Mouse (Mus musculus): ENCODE measurements around the gene Snrpb.
A peak's percentile ranks its signal among the peaks of the same experiment; 100 is the strongest.

Gene Snrpb

DNA sequence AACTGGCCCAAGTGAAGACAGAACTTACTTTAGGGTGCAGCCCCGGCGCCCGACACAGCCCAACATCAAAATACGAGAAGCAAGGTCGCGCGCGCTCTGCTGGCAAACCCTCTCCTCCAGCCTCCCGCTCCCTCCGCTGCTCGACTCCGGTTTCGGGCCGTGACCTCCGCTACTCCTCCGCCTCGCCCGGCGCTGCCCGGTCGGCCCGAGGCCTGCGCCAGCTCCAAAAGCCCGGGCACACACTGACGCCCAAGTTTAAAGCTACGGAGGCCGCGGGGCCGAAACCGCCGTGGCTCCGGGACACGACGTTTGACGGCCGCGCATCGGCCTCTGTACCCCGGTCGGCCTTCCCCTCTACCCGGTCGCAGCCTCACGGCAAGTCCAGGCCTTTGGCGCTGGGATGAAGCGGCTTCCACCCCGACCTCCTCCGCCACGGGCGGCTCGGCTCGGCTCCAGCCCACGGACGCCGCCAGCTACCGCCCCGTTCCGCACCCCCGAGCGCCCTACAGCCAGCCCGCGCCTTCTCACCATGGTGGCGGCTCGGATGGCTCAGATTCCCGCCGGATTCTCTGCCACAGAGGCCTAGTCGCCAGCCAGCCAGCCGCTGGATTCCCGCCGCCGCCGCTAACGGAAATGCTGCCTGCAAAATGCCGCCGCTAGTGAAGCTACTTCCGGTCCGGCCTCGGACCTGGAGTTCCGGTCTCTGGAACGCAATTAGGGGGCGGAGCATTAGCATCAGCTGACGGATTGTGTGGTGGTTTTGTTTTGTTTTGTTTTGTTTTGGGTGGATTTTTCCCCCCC lies at the start of gene Snrpb:
Gene Snrpb (minus strand): TSS at position 698 of the 801 bp plus-strand sequence.
- peak; percentile 97 for DNase-seq

- DNase-seq, result no peak
Observed at GRCm38 (mm10) chr2:130211581-130211980, 32.4 kb upstream of the Snrpb start.

- DNase-seq, result no peak
Observed at GRCm38 (mm10) chr2:130209636-130210035, 30.4 kb upstream of the Snrpb start.

DNA sequence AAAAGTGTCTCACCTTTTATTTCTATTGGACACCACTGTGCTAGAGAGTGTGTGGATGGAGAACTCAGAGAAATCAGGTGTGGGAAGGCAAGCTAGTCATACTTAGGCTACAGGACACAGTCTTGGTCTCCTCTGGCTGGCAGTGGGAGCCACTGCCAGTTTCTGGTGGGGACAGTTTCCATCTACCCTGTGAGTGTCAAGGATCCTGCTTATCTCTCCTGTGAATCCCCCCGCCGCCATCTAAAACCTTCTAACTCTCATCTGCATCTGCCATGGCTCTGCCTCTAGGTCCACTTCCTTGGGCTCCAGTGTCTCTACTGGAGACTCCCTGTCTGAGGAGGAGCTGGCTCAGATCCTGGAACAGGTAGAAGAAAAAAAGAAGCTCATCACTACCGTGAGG lies 28.8 kb upstream of the Snrpb start:
- no peak for DNase-seq

- DNase-seq, result no peak
Observed at GRCm38 (mm10) chr2:130207376-130207775, 28.2 kb upstream of the Snrpb start.

DNA sequence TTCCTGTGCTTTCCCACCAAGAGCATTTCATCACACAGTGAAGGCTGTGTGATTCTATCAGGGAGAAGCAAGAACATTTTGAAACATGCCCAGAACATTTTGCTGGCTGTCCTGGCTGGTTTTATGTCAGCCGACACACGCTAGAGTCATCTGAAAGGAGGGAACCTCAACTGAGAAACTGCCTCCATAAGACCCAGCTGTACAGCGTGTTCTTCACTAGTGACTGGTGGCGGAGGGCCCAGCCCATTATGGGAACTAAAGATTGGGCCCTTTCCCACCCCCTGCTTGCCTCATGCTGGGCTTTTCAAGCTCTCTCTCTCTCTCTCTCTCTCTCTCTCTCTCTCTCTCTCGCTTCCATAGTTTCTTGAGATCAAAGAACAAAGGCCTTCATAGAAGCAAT lies 21.8 kb upstream of the Snrpb start:
- DNase-seq, result no peak

- no peak for DNase-seq
Observed at GRCm38 (mm10) chr2:130194894-130195293, 15.7 kb upstream of the Snrpb start, which contains the start of gene Tmc2. TSS of gene Tmc2 (plus strand) at chr2:130195194.

- no peak for DNase-seq
Observed at GRCm38 (mm10) chr2:130188391-130188790, 9.2 kb upstream of the Snrpb start.

DNA sequence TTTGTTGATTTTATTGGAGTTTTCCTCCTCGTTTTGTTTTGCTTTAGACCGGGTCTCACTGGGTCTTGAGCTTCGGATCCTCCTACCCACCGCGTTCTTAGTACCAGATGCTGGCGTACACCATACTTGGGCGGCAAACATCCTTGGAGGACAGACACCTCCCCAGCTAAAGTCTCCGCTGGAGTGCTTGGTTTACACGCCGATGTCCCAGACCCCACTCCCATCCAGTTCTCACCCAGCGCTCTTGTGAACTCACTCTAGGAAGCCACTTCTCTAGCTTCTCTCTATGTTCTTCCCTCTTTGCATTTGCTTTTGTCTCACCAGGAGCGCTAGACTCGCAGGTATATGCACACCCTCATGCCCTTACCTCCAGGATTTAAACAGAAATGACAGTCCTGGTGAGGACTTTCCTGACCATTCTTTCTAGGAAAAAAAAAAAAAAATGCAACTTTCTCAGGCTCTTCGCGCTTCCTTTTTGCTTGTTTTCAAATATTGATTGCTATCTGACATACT lies 360 bp upstream of the Snrpb start:
- DNase-seq, result no peak

DNA sequence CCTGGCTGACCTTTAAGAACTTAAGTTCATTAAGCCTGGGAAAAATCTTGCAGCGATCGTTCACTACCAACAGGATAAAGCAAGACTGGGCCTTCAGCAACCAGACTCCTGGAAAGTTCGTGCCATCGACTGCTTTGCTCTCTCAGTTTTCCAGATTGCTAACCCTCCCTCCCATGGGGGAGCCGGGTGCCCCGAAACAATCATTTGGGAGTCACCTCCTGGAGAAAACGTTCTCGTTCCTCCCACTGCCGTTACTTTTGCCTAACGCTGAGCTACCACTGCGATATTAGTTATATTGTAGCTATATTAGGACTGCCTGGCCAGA lies 860 bp downstream of the Snrpb start:
- DNase-seq, result peak; percentile 23

GRCm38 (mm10) chr2:130176820-130177219 lies 2.4 kb downstream of the Snrpb start:
- DNase-seq, result no peak

DNA sequence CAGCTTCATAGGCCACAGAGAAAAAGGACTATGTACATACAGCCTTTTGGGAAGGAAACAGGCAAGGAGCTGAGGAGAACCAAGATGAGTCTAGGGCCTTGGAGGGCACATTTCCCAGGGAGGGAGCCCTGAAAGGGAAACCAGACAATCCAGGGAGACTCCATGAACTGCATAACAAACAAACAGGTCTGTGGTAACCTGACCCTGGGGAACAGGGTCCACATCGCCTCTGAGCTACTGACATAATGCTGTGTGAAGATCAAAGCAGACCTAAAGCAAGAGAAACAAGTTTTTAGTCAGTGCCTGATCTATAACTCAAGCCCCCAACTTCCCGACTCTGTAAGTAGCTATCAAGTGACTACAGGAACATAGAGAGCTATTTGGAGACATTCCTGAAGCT lies 7.5 kb downstream of the Snrpb start:
- no peak for DNase-seq

GRCm38 (mm10) chr2:130167861-130168260 lies 11.3 kb downstream of the Snrpb start:
- peak; percentile 73 for DNase-seq

DNA sequence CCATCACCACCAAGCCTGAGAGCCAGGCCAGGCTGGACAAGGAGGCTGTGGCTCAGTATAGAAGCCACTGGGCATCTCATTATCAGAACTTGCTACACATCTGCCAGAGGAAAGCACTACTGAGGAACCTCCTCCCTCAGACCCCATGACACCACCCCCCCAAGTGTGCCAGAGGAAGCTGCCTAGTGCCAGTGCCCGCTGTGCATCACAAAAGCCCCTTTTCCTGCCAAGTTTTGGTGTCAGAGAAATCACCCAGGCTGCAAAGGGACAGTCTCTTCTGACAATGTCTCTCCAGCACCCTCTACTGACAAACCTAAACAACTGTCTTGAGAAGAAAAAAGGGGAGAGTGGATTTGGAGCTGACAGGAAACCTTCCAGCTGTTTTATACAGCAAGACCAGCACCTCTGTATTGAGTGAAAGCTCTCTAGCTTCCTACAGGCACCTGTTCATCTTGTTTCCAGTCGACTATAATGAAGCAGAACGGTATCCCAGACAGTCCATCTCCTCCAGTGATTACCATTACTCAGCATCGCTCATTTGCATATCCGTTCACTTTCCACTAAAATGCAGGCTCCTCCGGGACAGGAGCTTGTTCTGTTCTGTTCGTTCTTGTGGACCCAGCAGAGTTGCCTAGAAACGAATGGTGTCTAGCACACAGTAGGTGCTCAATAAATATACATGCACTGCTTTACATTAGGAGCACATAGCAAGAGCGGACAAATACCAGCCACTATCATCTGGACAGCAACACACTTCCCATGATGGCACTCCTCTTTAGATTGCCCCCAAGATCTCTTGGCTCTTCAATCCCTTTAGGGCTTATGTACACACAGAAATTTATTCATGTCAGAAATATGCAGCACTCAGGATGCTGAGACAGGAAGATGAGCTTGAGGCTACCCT lies 12.6 kb downstream of the Snrpb start:
- DNase-seq, result peak; percentile 90

- DNase-seq, result no peak
Observed at GRCm38 (mm10) chr2:130162701-130163100, 16.5 kb downstream of the Snrpb start.

DNA sequence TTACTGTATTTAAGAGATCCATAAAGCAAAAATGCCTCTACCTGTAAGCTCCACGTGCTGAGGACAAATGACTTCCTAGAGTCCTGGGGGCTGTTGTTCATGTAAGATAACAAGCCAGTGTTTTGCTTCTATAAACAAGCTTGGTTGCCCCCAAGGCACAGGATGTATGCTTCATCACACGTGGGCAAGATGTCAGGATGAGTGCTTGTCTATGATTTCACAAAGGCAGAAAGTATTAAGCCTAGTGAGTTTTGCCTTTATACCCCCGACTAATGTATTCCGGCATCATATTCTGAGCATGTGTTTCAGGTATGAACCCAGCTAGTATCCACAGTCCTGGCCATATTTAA lies 21.1 kb downstream of the Snrpb start:
- DNase-seq, result peak; percentile 79

DNA sequence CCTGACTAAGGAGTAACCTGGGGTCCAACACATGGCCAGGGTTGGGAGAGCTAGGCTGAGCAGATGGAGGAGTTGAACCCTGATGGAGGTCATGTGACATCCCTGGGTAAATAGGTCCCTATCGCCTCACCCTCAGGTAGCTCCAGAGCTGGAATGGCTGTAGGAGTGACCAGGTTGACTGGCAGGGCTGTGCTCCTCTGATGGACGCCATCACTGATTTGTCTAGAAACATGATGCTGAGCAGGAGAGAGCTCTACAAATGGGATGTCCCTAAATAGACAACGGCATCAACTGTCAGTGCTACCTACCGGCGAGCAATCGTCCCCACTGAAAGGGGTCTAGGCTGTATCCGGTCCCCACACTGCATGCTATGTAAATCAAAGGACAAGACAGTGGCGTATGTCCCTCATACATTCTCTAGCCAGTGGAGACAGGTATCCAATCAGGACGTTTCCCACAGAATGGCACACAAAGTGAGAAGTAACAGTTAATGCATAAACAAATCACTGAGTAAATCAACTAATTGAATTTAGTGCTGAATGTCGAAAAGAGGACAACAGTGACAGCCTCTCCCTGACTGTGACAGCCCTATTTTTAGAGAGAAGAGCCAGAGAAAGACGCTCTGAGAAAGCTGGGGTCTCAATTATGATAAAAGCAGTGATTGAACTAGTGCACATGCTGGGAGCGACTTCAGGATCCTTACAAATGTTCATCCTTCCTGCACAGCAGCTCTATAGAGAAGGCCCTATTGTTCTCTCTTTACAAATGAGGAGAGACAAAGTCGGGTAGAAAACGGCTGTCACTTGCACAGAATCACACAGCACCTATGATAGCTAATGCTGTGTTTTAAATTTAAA lies 21.7 kb downstream of the Snrpb start:
- DNase-seq, result no peak

DNA sequence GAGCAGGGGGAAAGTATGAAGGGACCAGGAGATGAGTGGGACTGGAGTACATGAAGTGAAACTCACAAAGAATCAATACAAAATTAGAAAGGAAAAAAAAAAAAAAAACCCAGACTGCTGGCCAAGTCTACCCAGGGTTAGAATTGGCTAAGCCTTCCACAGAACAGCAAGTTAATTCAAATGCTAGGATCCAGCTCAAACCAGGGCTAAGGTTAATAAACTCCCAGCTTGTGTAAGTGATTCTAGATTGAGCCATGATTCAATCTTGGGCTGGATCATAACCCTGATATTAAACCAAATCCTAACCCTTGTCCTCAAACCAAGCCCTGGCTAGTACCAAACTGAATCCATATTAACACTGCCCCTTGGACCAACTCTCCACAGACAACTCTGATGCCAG lies 23.4 kb downstream of the Snrpb start:
- no peak for DNase-seq

DNA sequence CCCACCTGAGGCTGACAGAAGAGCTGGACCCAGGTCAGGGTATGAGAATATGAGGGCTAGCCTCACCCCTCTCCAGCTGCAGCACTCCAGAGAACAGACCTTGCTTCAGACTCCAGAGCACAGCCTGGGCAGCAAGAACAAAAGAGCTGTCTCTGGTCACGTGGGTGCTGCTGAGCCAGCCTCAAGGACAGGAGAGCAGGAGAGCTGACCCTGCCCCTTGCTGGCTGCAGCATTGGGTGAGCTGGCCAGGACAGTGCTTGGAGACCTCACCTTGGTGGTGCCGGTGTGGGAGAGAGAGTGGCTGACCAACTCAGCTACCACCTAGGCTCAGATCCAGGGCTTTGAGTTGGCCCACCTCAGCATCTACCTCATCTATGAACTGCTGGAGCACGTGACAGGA lies 24.0 kb downstream of the Snrpb start:
- DNase-seq, result no peak

DNA sequence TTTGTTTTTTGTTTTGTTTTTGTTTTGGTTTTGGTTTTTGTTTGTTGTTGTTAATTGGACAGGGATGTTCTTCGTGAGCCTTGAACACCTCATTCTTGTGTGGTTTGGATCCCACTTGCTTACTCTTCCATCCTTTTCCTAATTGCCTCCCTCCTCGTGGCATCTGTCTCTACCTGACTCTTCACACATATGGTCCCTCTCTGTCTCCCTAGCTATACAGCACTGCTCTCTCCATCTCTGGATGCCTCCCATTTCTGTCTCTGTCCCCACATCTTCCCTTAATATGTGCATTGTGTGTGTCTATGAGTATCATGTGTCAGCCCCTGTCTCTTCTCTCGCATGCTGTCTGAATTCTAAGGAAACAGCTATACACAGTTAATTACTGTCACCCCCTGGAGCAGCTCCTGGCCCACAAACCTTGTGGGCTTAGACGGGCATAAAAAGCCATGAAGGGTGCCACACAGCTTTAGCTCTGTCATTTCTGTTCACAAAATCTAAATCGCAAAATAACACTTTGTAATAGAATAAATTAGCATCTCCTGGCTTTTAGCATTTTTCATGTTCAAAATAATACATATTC lies 33.0 kb downstream of the Snrpb start:
- no peak for DNase-seq

DNA sequence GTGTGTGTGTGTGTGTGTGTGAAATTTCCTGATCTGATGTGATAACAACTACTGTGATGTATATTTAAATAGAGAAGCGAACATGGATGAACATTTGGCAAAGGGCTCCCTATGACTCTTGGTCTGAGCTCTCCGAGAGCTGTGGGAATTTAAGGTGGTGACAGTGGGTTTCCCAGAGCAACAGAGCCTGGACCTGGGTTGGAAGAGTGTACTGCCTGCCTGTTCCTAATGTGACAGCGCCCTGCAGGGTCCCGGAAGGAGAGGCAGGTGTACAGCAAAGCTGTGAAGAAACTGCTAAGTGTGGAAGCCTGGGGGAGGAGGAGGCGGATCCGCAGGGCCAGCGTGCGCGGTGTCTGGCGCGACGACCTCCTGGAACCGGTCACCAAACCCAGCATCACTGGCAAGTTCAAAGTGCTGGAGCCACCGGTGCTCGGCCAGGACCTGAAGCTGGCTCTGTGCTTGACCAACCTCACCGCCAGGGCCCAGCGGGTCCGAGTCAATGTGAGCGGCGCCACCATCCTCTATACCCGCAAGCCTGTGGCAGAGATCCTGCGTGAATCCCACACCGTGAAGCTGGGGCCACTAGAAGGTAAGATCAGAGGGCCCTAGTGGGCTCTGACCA lies 34.4 kb downstream of the Snrpb start:
- no peak for DNase-seq

- no peak for DNase-seq
Observed at GRCm38 (mm10) chr2:130143011-130143410, 36.2 kb downstream of the Snrpb start.
